Mouse (Mus musculus) liver, embryonic 12.5 days (tissue): ENCODE measurements around the gene Slc38a1. TPM values are rescaled to one million over a fixed set of nuclear protein-coding genes. Genes with fewer than 3 reads are reported as not detected.
A peak's percentile ranks its signal among the peaks of the same experiment; 100 is the strongest.

Experiments
- ATAC-seq: fragments of 200-750 bp; cut with Nextera tagmentation; 2 replicates; pipeline ENCODE4 v1.8.0; 2017; ENCODE audit warnings: moderate number of reproducible peaks, mild to moderate bottlenecking, moderate library complexity
- H3K27ac ChIP-seq: fragments of 300-500 bp; sonication (generic); 2 replicates; pipeline ENCODE4 v1.5.1; 2016; ENCODE audit warnings: mild to moderate bottlenecking
- H3K27me3 ChIP-seq: fragments of 300-500 bp; sonication (generic); replicated peaks from 2 replicates; pipeline ENCODE4 v1.6.1; 2016; ENCODE audit warnings: mild to moderate bottlenecking, moderate library complexity
- H3K36me3 ChIP-seq: fragments of 300-500 bp; sonication (generic); 2 replicates; pipeline ENCODE4 v1.6.1; 2016; ENCODE audit warnings: mild to moderate bottlenecking, moderate library complexity
- H3K4me1 ChIP-seq: fragments of 300-500 bp; sonication (generic); 2 replicates; pipeline ENCODE4 v1.6.1; 2016
- H3K4me2 ChIP-seq: fragments of 300-500 bp; sonication (generic); 2 replicates; pipeline ENCODE4 v1.6.1; 2016; ENCODE audit warnings: mild to moderate bottlenecking, moderate library complexity
- H3K4me3 ChIP-seq: fragments of 300-500 bp; sonication (generic); 2 replicates; pipeline ENCODE4 v1.5.1; 2016; ENCODE audit warnings: mild to moderate bottlenecking, moderate library complexity
- H3K9ac ChIP-seq: fragments of 300-500 bp; sonication (generic); 2 replicates; pipeline ENCODE4 v1.6.1; 2016; ENCODE audit warnings: mild to moderate bottlenecking, moderate library complexity
- H3K9me3 ChIP-seq: fragments of 300-500 bp; sonication (generic); replicated peaks from 2 replicates; pipeline ENCODE4 v1.6.1; 2016; ENCODE audit warnings: mild to moderate bottlenecking, moderate library complexity
- WGBS: fragments of 180-500 bp; shearing (Covaris S2); methylation state at CpG from one replicate; pipeline ENCODE4 v1.1.7; 2016; ENCODE audit not compliant: insufficient replicate concordance; 5-methylcytosine and 5-hydroxymethylcytosine counted together
- polyA plus RNA-seq: library from polyadenylated mRNA; unstranded; fragments of >200 nt; fragmentation: Nextera tagmentation; extraction: Ambion mirVana; gene quantifications from 2 replicates; pipeline ENCODE4 v1.2.1, GENCODE M21; 2016

Gene Slc38a1
- polyA plus RNA-seq, 1 experiment from 2014 or later = 41.1 TPM

DNA sequence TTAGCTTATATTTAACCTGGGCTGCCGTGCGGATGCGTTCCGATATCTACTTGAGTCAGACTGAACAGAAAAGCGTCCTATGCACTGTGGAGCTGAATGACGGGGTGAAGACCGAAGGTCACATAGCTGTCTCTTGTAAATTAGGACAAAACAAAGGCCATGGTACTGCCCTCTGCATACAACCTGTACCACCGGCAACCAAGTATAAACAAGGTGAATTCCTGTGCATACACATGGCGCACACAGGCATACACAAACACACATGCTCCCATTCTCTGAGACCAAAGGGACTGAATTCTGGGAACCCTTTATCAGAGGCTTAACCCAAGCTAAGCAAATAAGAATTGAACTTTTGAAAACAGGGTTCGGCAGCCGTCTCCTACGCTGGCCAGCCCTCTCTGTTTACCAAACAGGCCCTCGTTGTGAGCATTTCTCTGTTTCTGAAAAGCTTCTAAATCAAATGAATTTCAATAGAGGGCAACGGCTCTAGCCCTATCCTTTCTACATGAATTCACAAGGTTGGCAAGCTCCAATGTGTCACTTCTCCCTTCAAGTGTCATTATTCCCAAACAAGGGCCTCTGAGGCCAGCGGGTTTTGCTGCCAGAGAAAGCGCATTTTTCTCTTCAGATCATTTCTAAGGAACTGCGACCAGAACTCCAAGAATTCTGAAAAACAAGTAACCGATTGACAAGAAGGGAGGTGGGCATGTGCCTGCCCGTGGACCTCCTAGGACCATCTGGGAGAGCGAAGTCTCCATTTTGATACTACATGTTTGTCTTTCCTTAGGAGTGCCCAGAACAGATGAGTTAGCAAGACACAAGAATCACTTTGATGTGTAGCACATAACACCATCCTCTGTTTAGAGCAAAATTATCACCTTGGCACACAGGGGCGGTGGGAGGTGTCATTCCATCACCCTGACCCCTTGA lies 42.6 kb downstream of the Slc38a1 start:
- H3K9ac ChIP-seq = no peak overlapping the region
- no peak for ATAC-seq
- H3K4me1 ChIP-seq = peaks cover 13% of the 10 kb centered on the region; the same call in 1 of the 2 replicates
- no peak overlapping the region for H3K4me2 ChIP-seq
- H3K4me3 ChIP-seq = no peak overlapping the region
- peaks cover 65% of the 10 kb centered on the region for H3K36me3 ChIP-seq
- H3K27ac ChIP-seq = no peak overlapping the region; the same call in 1 of the 2 replicates
- H3K27me3 ChIP-seq = no peaks in the 10 kb centered on the region
- 79% methylated on average over 21 of the region's 21 CpGs for WGBS
- H3K9me3 ChIP-seq = no peaks in the 10 kb centered on the region

DNA sequence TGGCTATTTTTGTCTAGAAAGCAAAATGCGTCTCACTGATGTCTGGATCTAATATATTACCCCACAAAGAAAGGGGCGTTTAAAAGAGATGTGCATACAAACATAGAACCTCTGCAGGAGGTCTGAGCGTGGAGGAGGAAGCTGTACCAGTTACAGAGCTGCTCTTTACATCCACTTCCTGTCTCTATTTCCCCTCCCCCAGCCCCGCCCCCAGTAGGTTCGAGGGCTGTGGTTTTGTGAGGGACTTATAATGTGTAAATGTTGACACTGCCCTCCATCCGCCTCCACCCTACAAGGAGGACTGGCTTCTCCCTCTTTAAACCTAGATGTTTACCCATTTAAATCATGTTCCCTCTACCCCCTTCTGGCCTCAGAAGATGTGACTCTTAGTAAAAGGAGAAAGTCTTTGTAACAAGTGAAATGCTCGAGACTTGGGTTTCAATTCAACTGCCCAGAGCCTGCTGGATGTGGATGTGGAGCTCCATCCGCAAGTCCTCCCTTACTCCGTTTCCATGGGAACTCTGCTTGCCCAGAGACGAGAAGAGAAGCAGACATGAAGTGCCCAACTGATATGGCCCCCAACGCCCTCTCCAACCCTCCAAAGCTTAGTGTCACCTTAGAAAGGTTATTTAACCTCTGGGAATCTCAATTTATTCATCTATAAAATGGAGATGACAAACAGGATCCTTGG lies 43.7 kb downstream of the Slc38a1 start:
- no peaks in the 10 kb centered on the region for H3K9me3 ChIP-seq
- H3K27me3 ChIP-seq = no peaks in the 10 kb centered on the region
- peak; percentile 40 for ATAC-seq
- peaks cover 64% of the 10 kb centered on the region for H3K36me3 ChIP-seq
- 39% methylated on average over 11 of the region's 11 CpGs for WGBS
- H3K4me3 ChIP-seq = no peak overlapping the region
- 0 out of 2 replicates have a peak overlapping the region, but pooled peaks have one; percentile 8 for H3K4me2 ChIP-seq
- no peak overlapping the region; the same call in 1 of the 2 replicates for H3K27ac ChIP-seq
- no peak overlapping the region for H3K9ac ChIP-seq
- H3K4me1 ChIP-seq = peaks cover 17% of the 10 kb centered on the region; the same call in 1 of the 2 replicates

DNA sequence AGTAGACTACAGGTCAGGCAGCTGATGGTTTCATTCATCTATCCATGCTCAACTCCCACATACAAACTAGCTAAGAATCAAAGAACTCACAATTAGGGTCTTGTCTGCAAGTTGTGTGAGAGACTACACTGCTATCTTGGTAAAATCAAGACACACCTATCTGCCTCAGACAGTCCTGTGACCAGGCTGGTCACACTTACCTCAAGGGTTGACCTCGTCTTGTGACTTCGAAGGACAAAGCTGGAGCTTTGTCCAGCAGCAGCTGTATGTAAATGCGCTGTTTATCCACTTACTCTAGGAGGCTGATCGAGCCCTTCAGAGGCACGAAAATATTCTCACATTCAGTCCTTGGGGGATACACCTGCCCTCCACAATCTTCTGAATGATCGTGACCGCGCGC lies 45.6 kb downstream of the Slc38a1 start:
- Histone ChIP-seq H3K4me3 (no peak overlapping the region), H3K9me3 (no peaks in the 10 kb centered on the region), H3K4me1 (peaks cover 17% of the 10 kb centered on the region; the same call in 1 of the 2 replicates), H3K4me2 (no peak overlapping the region), H3K27ac (no peak overlapping the region), H3K27me3 (no peaks in the 10 kb centered on the region), H3K9ac (no peak overlapping the region), H3K36me3 (peaks cover 68% of the 10 kb centered on the region)
- WGBS = 86% methylated on average over 9 of the region's 9 CpGs
- ATAC-seq = no peak

DNA sequence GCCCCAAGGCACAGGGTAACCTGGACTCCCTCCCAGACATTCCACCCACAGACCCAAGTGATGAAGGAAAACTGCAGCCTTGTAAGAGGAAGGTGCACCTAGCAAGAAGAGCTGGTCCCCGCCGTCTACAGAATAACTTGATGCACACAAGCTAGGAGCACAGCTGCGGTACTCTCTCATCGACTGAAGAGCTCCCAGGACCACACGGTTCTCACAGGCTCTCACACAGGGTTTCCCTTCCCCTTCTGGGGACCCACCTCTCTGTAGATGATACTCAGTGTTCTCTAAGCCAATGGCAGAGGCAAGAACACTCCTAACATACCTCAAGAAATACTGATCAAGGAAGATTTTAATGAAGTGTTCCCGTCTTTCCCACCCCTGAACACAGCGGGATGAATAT lies 48.4 kb downstream of the Slc38a1 start:
- ATAC-seq = no peak
- peaks cover 16% of the 10 kb centered on the region; the same call in 1 of the 2 replicates for H3K4me1 ChIP-seq
- H3K27ac ChIP-seq = no peak overlapping the region
- 76% methylated on average over 7 of the region's 7 CpGs for WGBS
- H3K27me3 ChIP-seq = no peaks in the 10 kb centered on the region
- H3K4me2 ChIP-seq = no peak overlapping the region
- H3K36me3 ChIP-seq = peaks cover 70% of the 10 kb centered on the region
- H3K9ac ChIP-seq = no peak overlapping the region
- H3K9me3 ChIP-seq = no peaks in the 10 kb centered on the region
- H3K4me3 ChIP-seq = no peak overlapping the region

DNA sequence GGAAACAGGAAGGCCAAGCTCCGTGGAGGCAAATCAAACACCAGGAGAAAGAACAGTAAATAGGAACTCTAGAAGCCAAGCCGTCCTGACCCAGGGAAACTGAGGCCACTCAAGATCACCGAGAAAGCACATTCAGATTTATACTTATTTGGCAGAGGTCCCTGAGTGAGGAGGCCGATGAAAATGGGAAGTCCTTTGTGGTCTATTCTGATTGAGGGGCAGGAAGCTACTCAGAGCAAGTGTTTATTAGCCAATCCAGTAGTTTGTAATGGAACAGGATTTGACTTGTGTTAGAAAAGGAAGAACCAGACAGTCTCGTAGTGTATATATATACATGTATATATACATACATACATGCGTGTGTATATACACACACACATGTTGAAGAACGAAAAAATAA lies 48.8 kb downstream of the Slc38a1 start:
- Histone ChIP-seq H3K27ac (no peak overlapping the region), H3K9ac (no peak overlapping the region), H3K4me1 (peaks cover 12% of the 10 kb centered on the region; the same call in 1 of the 2 replicates), H3K9me3 (no peaks in the 10 kb centered on the region), H3K36me3 (peaks cover 74% of the 10 kb centered on the region), H3K4me2 (no peak overlapping the region), H3K27me3 (no peaks in the 10 kb centered on the region), H3K4me3 (no peak overlapping the region)
- 65% methylated on average over 7 of the region's 7 CpGs for WGBS
- ATAC-seq = no peak

DNA sequence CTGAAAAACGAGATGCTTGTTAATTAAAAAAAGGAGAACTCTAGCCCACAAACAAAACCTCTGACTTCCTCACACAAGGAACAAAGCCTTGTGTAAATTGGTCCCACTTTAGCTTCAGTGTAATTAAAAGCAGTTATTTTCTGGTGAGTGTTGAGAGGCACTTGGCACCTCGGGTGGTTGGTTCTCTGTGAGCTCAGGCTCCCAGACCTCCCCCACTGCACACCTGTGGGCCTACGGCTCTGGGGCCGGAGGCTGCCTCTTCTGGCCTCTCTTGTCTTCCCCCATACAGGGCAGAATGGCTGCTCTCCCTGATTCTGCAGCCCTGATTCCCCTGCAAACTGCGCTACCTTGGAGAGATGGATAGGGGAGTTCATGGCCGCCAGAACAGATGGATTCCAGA lies 49.3 kb downstream of the Slc38a1 start:
- Histone ChIP-seq H3K9ac (no peak overlapping the region), H3K4me2 (no peak overlapping the region), H3K27ac (no peak overlapping the region), H3K4me1 (peaks cover 8% of the 10 kb centered on the region; the same call in 1 of the 2 replicates), H3K36me3 (peaks cover 78% of the 10 kb centered on the region), H3K4me3 (no peak overlapping the region), H3K27me3 (no peaks in the 10 kb centered on the region), H3K9me3 (no peaks in the 10 kb centered on the region)
- 68% methylated on average over 6 of the region's 6 CpGs for WGBS
- no peak for ATAC-seq

DNA sequence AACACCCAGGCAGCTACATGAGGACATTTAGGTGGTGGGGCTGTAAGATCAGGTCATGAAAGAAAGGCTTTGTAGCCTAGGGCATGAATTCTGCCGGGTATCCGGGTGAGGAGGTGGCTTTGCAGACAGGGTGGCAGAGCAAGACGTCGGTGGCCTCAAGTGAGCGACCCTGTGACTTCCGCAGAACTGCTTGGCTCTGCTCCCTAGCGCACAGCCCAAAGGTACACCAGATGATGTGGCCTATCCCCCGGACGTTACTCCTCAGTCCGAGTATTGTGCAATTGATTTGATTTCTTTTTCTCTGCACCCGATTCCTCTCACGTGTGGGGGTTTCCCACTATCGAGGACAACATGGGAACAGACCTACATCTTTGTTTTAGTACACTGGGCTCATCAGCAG lies 49.7 kb downstream of the Slc38a1 start:
- Histone ChIP-seq H3K9me3 (no peaks in the 10 kb centered on the region), H3K27ac (no peak overlapping the region), H3K4me3 (no peak overlapping the region), H3K4me1 (0 out of 2 replicates have a peak, but pooled peaks cover 4% of the 10 kb centered on the region), H3K27me3 (no peaks in the 10 kb centered on the region), H3K36me3 (peaks cover 80% of the 10 kb centered on the region), H3K9ac (no peak overlapping the region), H3K4me2 (no peak overlapping the region)
- ATAC-seq = no peak
- 81% methylated on average over 13 of the region's 13 CpGs for WGBS

DNA sequence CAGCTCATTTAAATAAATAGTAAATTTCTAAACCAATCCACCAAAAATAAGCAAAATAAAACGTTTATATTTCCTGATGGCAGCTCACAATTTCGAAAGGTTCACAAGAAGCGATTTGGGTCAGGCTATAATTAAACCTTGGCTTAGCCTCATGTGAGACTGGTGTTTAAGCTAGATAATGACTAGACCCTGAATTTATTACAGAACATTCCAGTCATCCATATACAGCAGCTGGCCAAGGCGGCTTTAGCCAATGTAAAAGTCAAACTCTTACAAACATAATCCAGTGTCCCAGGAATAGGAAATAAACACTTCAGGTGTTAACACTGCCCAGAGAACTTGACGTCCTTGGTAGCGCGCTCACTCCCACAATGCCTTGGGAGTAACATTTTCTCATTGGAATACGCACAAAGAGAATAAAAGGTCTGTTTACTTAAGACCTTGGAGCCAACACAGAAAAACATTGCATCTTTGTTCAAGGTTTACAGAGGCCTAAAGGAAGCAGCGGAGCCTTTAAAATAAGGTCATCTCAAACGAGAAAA lies 50.8 kb downstream of the Slc38a1 start:
- peaks cover 82% of the 10 kb centered on the region for H3K36me3 ChIP-seq
- no peaks in the 10 kb centered on the region for H3K9me3 ChIP-seq
- no peak overlapping the region for H3K4me3 ChIP-seq
- WGBS = 79% methylated on average over 10 of the region's 10 CpGs
- no peak for ATAC-seq
- no peak overlapping the region for H3K9ac ChIP-seq
- no peaks in the 10 kb centered on the region for H3K27me3 ChIP-seq
- H3K27ac ChIP-seq = no peak overlapping the region
- H3K4me2 ChIP-seq = no peak overlapping the region
- 0 out of 2 replicates have a peak, but pooled peaks cover 3% of the 10 kb centered on the region for H3K4me1 ChIP-seq

DNA sequence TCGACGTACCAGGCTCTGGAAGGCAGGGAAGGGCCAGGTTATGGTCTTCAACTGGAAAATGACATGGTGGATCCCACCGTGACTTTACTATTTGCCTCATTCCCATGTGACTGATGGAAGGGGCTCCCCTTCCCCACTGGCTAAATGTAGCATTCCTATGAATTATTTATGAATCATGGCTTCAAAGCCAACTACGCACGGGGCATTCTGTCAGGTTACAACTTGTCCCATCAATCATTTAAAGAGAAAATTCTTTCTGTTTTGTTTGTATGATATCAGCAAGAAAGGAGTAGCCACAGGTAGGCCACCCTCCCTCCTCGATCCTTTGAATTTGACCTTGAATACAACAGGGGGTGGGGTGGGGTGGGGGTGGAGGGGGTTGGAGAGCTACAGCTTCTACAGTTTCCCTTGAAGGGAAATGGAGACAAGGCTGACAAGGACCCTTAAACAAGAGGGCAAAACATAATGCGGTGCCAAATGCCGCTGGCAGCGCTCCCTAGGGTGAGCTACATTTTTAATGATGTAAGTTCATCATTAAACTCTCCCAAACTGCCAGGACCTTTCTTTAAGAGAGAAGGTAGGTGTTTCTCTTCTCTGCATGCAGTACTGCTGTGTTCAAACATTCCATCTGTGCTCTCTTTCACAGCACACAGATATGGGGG lies 53.6 kb downstream of the Slc38a1 start:
- no peak for ATAC-seq
- H3K4me2 ChIP-seq = no peak overlapping the region
- WGBS = 89% methylated on average over 9 of the region's 9 CpGs
- no peaks in the 10 kb centered on the region for H3K4me1 ChIP-seq
- no peaks in the 10 kb centered on the region for H3K9me3 ChIP-seq
- H3K27me3 ChIP-seq = no peaks in the 10 kb centered on the region
- no peak overlapping the region for H3K27ac ChIP-seq
- H3K36me3 ChIP-seq = peaks cover 93% of the 10 kb centered on the region
- H3K4me3 ChIP-seq = no peak overlapping the region
- no peak overlapping the region for H3K9ac ChIP-seq

DNA sequence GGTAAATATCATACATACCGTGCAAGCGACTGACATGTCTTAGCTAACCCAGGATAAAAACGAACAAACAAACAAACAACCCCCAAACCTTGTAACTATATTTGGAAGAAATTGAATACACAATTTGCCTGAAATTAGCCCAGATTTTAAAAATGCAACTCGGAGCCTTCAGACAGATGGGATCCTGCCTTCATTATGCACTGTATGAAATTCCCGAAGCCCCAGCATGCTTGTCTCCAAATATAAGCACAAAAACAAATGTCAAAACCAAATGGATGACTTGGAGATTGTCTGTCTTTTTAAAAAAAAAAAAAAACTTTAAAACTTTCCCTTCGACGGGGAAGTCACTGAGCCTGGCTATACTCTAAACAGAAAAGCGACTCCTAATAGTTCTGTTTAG lies 54.7 kb downstream of the Slc38a1 start:
- H3K4me3 ChIP-seq = no peak overlapping the region
- 83% methylated on average over 8 of the region's 8 CpGs for WGBS
- H3K27me3 ChIP-seq = no peaks in the 10 kb centered on the region
- H3K4me2 ChIP-seq = no peak overlapping the region
- peaks cover 97% of the 10 kb centered on the region for H3K36me3 ChIP-seq
- no peak overlapping the region for H3K9ac ChIP-seq
- H3K4me1 ChIP-seq = no peaks in the 10 kb centered on the region
- no peak for ATAC-seq
- no peaks in the 10 kb centered on the region for H3K9me3 ChIP-seq
- no peak overlapping the region for H3K27ac ChIP-seq

DNA sequence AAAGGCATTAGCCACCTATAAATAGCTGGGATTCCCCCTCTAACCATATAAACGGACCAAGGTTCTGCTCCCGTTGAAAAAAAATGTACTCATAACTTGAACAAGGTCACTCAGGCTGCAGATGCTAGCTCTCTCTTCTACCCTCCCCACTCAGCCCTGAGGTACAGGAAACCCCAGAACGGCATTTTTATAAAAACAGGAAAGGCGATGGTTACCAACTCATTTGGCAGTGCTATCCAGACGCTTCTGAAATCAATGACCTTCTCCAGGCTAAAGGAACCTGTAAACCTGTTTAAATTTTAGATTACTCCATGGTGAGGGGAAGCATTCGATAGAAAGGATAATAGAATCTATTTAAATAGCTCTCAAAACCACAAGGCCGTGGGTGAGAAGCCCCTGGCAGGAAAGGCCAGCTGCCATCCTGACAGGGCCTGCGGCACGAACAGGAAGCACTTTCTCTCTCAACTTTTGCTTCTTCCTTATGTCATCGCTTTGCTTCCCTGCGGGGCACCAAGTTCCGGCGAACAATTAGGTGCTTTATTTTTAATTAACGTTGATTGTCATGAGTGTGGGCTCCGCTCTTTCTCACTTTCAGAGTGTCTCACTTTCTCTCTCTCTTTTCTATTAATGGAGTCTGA lies 59.2 kb downstream of the Slc38a1 start:
- Histone ChIP-seq H3K9me3 (no peaks in the 10 kb centered on the region), H3K4me2 (no peak overlapping the region), H3K27me3 (no peaks in the 10 kb centered on the region), H3K9ac (no peak overlapping the region), H3K27ac (no peak overlapping the region), H3K4me3 (no peak overlapping the region), H3K36me3 (peaks cover 77% of the 10 kb centered on the region), H3K4me1 (no peaks in the 10 kb centered on the region)
- ATAC-seq = no peak
- WGBS = 69% methylated on average over 15 of the region's 15 CpGs
